Mouse (Mus musculus): ENCODE measurements around the gene Robo4.

The Robo4 gene

GRCm38 (mm10) chr9:37403011-37403410 is 1.3 kb downstream of the Robo4 start:
- no peak for DNase-seq

DNA sequence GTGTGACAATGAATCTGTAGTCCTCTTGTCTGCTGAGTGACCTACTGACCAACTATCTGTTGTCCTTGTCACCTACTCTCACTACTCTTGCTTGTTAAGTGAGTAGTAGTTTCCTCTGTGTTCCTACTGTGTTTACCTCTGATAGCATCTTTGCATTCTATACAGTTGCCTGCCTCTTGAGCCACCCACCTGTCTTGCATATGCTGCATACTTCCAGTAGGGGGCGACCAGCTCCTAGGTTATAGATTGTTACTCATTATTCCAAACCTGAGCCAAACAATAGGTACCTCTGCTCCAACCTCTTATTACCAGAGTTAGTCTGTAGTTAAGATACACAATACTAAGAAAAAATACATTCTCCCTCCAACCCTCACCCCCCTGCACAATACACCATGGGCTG is 4.7 kb downstream of the Robo4 start:
- no peak for DNase-seq

- no peak for DNase-seq
Observed at GRCm38 (mm10) chr9:37407850-37408502, 6.3 kb downstream of the Robo4 start.

DNA sequence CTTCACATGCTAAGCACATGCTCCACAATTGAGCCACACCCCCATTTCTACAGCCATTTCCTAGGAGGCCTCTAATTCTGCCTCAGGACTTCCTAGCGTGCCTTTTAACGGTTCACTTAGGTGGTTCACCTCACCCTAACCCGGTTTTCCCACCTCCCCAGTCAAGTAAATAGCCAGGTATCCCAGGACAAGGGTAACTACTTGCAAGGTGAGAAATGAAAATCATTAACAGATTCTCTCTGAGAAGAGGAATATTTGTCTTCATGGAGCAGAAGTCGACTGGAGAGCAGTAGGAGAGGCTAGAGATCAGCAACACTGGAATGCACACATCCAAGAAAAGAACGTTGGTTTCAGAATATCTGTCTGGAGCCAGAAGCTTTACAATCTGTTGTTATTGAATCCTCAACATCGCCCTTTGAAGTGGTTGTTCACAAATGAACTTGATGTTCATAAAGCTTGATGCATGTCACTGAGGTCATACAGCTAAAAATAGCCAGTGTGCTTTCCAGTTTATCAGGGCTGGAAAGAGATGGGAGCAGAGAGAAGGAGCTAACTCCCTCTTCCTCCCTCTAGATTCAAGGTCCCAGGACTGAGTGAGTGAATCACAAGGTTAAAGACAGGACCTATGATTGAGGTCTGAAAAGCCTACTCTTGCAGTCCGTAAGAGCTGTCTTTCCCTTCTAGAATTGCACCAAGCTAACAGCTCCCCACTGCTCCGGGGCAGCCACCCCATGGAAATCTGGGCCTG is 8.2 kb downstream of the Robo4 start:
- DNase-seq = no peak

GRCm38 (mm10) chr9:37412989-37413388 is 11.3 kb downstream of the Robo4 start:
- no peak for DNase-seq

- DNase-seq = no peak
Observed at GRCm38 (mm10) chr9:37414666-37415065, 13.0 kb downstream of the Robo4 start.

DNA sequence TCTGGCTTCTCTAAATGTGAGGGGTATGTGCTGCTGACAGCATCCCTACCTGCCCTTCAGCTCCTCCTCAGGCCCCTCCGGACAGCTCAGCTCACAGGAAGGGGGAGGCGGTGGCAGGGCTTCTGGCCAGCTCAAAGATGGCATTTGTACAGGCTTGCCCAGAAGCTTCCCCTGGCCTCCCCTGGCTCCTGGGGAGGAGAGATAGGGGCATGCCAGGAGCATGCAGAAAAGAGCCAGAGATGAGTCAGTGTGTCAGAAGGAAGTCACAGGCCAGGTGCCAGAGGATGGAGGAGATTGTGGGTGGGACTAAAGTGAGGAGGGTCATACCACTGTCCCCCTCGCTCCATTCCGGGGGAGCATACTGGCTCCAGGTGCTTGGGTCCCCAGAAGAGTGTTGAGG is 17.1 kb downstream of the Robo4 start:
- no peak for DNase-seq

- DNase-seq = peak; percentile 92
Observed at GRCm38 (mm10) chr9:37420676-37421075, 19.0 kb downstream of the Robo4 start.

GRCm38 (mm10) chr9:37421239-37421638 is 19.5 kb downstream of the Robo4 start:
- peak; percentile 41 for DNase-seq

- DNase-seq = no peak
Observed at GRCm38 (mm10) chr9:37429326-37429725, 27.6 kb downstream of the Robo4 start.

- peak; percentile 91 for DNase-seq
Observed at GRCm38 (mm10) chr9:37430582-37430981, 28.9 kb downstream of the Robo4 start.

GRCm38 (mm10) chr9:37432026-37432666 is 30.4 kb downstream of the Robo4 start:
- DNase-seq = peak; percentile 80

- DNase-seq = no peak
Observed at GRCm38 (mm10) chr9:37432720-37433421, 31.2 kb downstream of the Robo4 start, which contains the start of gene Robo3. TSS of gene Robo3 (minus strand) at chr9:37433246.

DNA sequence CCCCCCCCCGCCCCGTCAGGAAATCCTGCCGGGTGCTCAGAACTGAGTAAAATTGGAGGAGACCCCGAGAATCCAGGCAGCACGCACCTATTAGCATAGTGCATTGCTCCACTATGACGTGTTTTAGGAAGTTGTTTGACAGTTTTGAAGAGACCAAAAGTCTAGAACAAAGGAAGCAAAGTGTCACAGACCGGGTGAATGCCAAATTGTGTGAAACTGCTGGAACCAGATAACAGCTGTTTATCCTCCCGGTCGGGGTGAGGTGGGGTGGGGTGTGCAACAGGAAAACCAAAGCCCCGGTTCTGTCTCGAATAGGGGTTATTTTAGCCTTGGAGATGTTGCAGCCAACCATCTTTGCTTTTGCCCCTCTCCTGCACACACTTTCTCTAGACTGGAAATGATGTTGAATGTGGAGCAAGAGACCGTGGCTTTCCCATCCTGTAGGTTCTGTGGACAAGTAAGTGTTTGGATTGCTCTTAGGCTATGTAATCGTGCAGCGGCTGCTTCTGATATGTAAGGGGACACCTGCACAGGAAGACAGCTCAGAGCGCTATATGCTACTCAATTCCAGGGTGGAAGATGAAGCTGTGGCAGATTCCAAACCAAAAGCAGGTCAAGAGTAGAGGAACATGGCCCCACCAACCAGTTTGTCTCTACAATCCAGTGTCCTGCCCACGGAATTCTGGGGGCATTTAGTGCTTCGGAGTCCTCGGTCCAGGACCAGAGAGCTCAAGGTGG is 32.3 kb downstream of the Robo4 start:
- DNase-seq = peak; percentile 54

DNA sequence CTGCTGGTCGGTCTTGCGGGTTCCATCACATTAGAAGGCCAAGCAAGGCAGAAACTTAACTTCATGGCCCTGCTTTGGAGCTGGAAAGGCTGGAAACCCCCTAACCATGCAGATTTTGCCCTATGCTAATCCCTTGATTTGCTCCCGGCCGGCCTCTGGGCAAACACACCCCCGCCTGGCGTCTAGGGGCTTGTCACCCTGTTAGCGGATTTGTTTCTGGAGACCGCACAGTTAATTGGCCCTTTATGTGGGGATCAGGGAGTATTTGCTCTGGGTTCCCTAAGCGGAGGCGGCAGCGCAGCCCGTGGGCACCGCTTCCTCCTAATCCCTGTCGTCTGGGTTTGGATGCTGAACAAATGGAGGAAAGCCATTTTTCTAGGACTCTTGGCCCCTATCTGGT is 33.2 kb downstream of the Robo4 start:
- no peak for DNase-seq

- no peak for DNase-seq
Observed at GRCm38 (mm10) chr9:37435616-37436015, 33.9 kb downstream of the Robo4 start.

- DNase-seq = no peak
Observed at GRCm38 (mm10) chr9:37437772-37438735, 36.4 kb downstream of the Robo4 start.

GRCm38 (mm10) chr9:37452401-37452800 is 50.7 kb downstream of the Robo4 start:
- DNase-seq = no peak

- DNase-seq = no peak
Observed at GRCm38 (mm10) chr9:37453328-37453727, 51.6 kb downstream of the Robo4 start.

DNA sequence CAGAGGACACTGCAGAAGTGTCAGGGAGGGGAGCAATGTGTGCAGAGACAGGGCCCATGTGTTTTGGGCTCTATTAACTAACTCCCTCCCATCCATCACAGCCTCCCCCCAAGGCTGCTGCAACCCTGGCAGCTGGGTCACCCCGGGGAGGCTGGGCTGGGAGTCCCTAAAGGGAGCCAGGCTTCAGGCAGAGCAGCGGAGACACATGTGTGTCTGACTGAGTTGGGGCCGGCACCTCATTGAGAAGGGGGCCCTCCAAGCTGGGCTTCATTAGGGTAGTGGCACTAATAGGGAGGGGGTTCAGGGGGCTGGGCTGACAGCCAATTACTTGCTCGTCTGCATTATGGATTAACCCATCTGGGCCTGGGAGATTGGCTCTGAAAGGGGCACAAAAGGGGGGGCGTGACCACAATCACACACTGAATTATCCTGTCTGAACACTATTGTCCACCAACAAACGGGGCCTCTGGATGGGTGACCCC is 52.4 kb downstream of the Robo4 start:
- DNase-seq = no peak

- no peak for DNase-seq
Observed at GRCm38 (mm10) chr9:37454991-37455390, 53.3 kb downstream of the Robo4 start.
